Mouse (Mus musculus): Measurements from ENCODE around the gene Pdcd6ip.
A peak's percentile ranks its signal among the peaks of the same experiment; 100 is the strongest.
"Not testable (repeated sequence)": the region's sequence is repeated elsewhere in the genome, so short reads cannot be mapped to it uniquely, and the experiment has no call there.

The Pdcd6ip gene

DNA sequence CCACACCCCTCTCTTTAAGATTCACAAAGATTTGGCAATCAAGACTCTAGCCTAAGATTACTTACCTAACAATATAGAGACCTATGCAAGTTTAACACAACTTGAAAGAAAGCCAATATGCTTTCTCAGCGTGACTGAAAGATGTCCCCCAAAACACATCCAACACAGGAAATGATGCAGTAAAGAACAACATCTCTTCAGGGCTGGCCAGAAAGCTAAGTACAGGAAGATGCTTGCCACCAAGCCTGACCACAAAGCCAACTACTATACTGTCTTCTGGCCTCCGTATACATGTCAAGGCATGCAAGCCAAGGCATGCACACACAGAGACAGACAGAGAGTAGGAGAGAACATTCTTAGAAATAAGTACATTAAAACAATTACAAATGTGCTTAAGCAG lies 2.0 kb downstream of the Pdcd6ip start:
- DNase-seq (ENCODE audit: extremely low read depth, low read depth, low spot score): peak; percentile 21

DNA sequence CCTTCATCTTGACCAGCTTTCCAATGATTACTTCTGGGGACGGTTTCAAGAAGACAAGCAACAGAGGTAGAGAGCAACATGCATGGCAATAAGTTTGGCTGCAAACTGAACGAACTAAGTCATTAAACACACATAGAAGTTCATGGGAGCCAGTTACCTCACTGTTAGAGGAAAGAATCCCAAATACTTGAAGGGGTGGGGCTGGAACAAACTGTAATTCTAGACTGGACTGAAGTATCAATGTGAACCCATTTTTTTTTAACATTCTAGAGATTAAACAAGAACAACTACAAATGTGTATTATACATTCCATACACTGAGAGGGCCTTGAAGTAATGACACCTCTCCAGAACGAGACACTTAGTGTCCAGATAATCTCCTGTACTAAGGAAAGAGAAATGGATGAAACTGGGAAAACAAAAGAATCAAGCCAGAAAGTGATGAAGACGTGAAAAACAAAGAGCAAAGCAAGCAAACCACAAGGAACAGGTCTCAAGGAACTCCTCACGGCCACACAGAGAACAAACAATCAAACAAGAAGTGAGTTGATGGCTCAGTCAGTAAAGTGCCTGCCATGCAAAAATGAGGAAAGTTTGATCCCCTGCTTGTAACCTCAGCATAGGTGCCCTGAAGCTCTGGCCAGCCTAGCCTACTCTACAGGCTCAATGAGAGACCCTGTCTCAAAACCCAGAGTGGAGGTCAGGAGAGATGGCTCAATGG lies 6.5 kb downstream of the Pdcd6ip start:
- no peak for DNase-seq (ENCODE audit: extremely low read depth, low read depth, low spot score)

- no peak for DNase-seq (ENCODE audit: extremely low read depth, low read depth, low spot score)
These were observed 20.6 kb downstream of the Pdcd6ip start for GRCm38 (mm10) chr9:113687461-113687860.

DNA sequence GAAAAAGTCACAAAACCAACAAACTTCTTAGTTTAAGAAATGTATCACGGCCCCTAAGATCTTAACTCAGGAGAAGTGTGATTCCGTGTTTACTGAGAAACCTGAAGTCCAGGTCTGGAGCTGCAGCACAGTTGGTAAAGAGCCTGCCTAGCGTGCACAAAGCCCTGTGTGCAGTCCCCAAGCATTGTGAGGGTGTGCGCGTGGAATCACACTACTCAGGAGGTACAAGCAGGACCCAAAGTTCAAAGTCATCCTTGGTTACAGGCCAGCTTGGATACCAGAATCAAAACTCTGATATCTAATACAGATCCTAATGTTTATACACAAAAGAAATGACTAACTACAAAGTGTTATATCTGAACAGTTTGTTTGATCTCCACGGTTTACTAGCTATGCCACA lies 34.3 kb downstream of the Pdcd6ip start:
- no peak for DNase-seq (ENCODE audit: extremely low read depth, low read depth, low spot score)

DNA sequence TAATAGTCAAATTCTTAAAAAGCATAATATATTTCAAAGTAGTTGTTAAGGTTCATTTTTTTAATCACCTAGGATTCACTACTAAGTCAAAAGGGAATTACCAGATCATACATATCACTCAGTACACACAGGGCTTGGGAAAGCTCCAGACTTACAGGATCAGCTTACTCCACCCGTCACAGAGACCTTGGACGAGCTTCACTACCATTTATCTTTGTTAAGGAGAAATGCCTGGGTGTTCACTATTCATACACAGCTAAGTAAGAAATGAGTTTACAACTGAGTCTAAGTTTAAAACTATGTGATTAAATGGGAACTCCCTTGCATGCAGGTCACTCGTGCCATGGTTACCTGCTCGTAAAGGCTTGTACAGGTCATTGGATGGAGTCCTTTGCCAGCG lies 35.7 kb downstream of the Pdcd6ip start:
- no peak for DNase-seq (ENCODE audit: extremely low read depth, low read depth, low spot score)

DNA sequence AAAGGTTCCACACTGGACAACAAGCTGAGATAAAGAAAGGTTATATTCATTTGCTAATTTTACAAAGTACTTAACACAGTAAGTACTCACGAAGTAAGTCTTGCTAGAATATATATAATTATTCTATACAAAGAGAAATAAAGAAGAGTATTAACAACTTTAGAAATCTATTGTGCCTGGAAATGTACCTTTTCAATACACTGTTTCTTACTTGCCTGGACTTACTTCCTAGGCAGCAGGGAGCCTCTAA lies 37.3 kb downstream of the Pdcd6ip start:
- DNase-seq (ENCODE audit: extremely low read depth, low read depth, low spot score): no peak

GRCm38 (mm10) chr9:113670105-113670856 lies 37.8 kb downstream of the Pdcd6ip start:
- peak; percentile 42 for DNase-seq (ENCODE audit: extremely low read depth, low read depth, low spot score)

GRCm38 (mm10) chr9:113663476-113663875 lies 44.6 kb downstream of the Pdcd6ip start:
- no peak for DNase-seq (ENCODE audit: extremely low read depth, low read depth, low spot score)

GRCm38 (mm10) chr9:113657837-113658236 lies 50.2 kb downstream of the Pdcd6ip start:
- no peak for DNase-seq (ENCODE audit: extremely low read depth, low read depth, low spot score)

GRCm38 (mm10) chr9:113653571-113653970 lies 54.5 kb downstream of the Pdcd6ip start:
- no peak for DNase-seq (ENCODE audit: extremely low read depth, low read depth, low spot score)

DNA sequence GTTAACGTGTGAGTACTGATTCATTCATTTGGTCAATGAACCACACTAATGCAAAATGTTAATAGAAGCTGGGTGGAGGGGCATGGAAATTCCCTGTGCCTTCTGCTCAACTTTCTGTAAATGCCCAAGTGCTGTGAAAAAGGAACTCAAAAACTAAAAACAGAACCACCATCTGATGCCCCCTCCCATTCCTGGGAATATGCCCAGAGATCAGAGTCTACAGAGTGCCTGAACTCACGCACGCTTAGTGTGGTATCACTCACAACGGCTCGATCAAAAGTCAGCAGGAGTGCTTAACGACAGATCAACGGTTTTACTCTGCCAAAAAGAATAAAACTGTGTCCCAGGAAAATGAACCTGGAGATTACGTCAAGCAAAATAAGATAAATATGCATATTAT lies 57.3 kb downstream of the Pdcd6ip start:
- no peak for DNase-seq (ENCODE audit: extremely low read depth, low read depth, low spot score)

DNA sequence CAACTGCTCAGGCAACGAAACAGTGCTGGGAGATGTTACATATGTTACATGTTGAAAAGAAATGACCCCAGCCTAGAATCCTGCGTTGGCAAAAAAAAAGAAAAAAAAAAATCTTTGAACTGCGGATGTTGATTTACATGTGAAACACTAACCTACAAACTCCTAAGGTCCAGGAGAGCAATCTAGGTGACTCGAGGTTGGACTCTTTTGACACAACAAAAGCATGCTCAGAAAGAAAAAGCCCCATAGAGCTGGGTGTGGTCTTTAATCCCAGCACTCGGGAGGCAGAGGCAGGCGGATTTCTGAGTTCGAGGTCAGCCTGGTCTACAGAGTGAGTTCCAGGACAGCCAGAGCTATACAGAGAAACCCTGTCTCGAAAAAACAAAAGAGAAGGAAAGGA lies 58.8 kb downstream of the Pdcd6ip start:
- not testable (repeated sequence) for DNase-seq (ENCODE audit: extremely low read depth, low read depth, low spot score)

GRCm38 (mm10) chr9:113645837-113646169 lies 62.3 kb downstream of the Pdcd6ip start:
- no peak for DNase-seq (ENCODE audit: extremely low read depth, low read depth, low spot score)

- no peak for DNase-seq (ENCODE audit: extremely low read depth, low read depth, low spot score)
These were observed 62.8 kb downstream of the Pdcd6ip start for GRCm38 (mm10) chr9:113645153-113645836.

GRCm38 (mm10) chr9:113644701-113645100 lies 63.4 kb downstream of the Pdcd6ip start:
- no peak for DNase-seq (ENCODE audit: extremely low read depth, low read depth, low spot score)

- DNase-seq (ENCODE audit: extremely low read depth, low read depth, low spot score): no peak
These were observed 64.0 kb downstream of the Pdcd6ip start for GRCm38 (mm10) chr9:113644076-113644475.

GRCm38 (mm10) chr9:113643669-113644068 lies 64.4 kb downstream of the Pdcd6ip start:
- no peak for DNase-seq (ENCODE audit: extremely low read depth, low read depth, low spot score)

DNA sequence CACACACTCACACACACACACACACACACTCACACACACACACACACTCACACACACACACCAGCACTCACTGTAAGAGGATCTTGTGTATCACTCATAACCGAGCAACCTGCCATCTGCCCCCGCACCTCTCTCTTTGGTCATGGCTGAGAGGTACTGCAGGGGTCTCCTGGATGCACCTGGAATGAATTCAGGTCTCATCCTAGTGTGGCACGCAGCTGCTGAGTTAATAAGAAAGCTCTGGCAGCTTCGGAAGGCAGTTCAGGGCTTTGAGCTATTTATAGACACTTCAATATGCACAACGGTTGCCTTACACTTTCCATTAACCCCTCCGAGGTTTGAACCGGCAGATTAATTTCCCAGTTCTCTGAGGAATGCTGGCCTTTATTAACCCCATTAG lies 73.1 kb downstream of the Pdcd6ip start:
- DNase-seq (ENCODE audit: extremely low read depth, low read depth, low spot score): no peak

- no peak for DNase-seq (ENCODE audit: extremely low read depth, low read depth, low spot score)
These were observed 74.8 kb downstream of the Pdcd6ip start for GRCm38 (mm10) chr9:113633168-113633744.

DNA sequence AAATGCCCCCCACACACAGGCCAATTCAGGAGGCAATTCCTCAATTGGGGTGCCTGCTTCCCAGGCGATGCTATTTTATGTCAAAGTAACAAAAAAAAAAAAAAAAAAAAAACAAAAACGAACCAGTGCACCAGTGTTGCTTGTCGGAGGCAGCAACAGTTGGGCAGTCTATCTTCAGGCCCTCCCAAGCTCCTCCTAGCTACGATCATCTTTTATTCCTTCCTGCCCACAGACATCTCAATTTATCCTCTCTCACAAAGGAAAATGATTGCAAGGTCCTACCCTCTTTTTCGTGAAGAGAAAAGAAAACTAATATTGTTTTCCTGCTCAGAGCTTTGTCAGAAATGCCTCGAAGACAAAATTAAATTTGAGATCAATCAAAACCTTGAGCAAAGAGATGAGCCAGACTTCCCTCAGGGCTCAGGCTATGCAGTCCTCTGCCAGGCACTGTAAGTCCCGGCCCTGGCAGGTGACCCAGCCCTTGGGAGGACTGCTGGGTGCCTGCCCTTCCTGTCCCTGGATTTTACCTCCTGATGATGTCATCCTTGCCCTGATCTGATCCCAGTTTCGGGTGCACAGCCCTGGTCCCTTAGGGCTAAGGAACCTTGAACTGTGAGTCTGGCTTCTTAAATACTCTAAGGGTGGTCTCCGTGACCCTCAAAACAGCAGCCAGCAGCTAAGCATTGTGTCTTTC lies 75.6 kb downstream of the Pdcd6ip start:
- DNase-seq (ENCODE audit: extremely low read depth, low read depth, low spot score): no peak

DNA sequence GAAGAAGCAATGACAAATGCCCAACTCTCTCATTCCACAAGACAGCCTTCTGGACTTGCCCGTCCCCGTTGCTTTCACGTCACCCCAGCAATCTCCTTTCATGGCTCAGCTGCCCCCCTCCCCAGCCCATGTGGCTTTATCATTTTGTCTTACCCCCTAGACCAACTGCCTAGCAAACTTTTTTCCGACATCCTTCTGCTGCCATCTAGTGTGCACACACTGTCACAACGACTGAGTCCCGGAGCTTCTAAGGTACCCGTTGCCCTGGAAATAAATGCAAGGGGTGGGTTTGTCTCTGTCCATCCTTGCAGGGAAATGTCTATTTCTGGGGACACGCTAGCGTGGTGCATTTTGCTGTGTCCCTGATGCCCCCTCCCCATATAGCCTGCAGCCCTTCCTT lies 78.4 kb downstream of the Pdcd6ip start:
- no peak for DNase-seq (ENCODE audit: extremely low read depth, low read depth, low spot score)

All from fat pad, adult 2 months (tissue).